Mouse (Mus musculus) intestine, embryonic 14.5 days (tissue): ENCODE results near the gene Leo1. TPM values are rescaled to one million over a fixed set of nuclear protein-coding genes. Genes with fewer than 3 reads are reported as not detected.
A peak's percentile ranks its signal among the peaks of the same experiment; 100 is the strongest.

Experiments used
- ATAC-seq: fragments of 200-750 bp; cut with Nextera tagmentation; replicated peaks from 2 replicates; pipeline ENCODE4 v1.8.0; 2017; ENCODE audit warnings: low read depth, moderate number of reproducible peaks, moderate TSS enrichment, moderate library complexity; ENCODE audit not compliant: low FRiP score, low TSS enrichment
- DNase-seq: peaks from one replicate; pipeline ENCODE4 v3.0.0-alpha.2; 2018; ENCODE audit warnings: low spot score
- H3K27ac ChIP-seq: fragments of 300-500 bp; sonication (generic); 2 replicates; pipeline ENCODE4 v1.5.1; 2014; ENCODE audit warnings: low read depth, mild to moderate bottlenecking, control low read depth
- H3K27me3 ChIP-seq: fragments of 300-500 bp; sonication (generic); replicated peaks from 2 replicates; pipeline ENCODE4 v1.6.1; 2014; ENCODE audit warnings: low read length, control low read depth; ENCODE audit not compliant: control insufficient read depth, insufficient read depth
- H3K36me3 ChIP-seq: fragments of 300-500 bp; sonication (generic); 2 replicates; pipeline ENCODE4 v1.6.1; 2014; ENCODE audit warnings: low read length, control low read depth; ENCODE audit not compliant: control insufficient read depth, insufficient read depth
- H3K4me1 ChIP-seq: fragments of 300-500 bp; sonication (generic); replicated peaks from 2 replicates; pipeline ENCODE4 v1.6.1; 2014; ENCODE audit warnings: low read length, control low read depth, mixed read lengths; ENCODE audit not compliant: control insufficient read depth, insufficient read depth
- H3K4me2 ChIP-seq: fragments of 300-500 bp; sonication (generic); 2 replicates; pipeline ENCODE4 v1.6.1; 2014; ENCODE audit warnings: low read length
- H3K4me3 ChIP-seq: fragments of 300-500 bp; sonication (generic); 2 replicates; pipeline ENCODE4 v1.5.1; 2014; ENCODE audit warnings: low read depth, low read length, control low read depth, mixed read lengths
- H3K9ac ChIP-seq: fragments of 300-500 bp; sonication (generic); 2 replicates; pipeline ENCODE4 v1.6.1; 2014; ENCODE audit warnings: mild to moderate bottlenecking, low read length
- H3K9me3 ChIP-seq: fragments of 300-500 bp; sonication (generic); 2 replicates; pipeline ENCODE4 v1.6.1; 2016; ENCODE audit warnings: low read length, control low read depth; ENCODE audit not compliant: control insufficient read depth
- WGBS: fragments of 180-500 bp; shearing (Covaris S2); extraction: QIAGEN DNeasy Blood & Tissue Kit; methylation state at CpG from one replicate; pipeline ENCODE4 v1.1.7; 2014; 5-methylcytosine and 5-hydroxymethylcytosine counted together
- polyA plus RNA-seq: library from polyadenylated mRNA; unstranded; fragments of >200 nt; fragmentation: Nextera tagmentation; extraction: Ambion mirVana; gene quantifications from 2 replicates; pipeline ENCODE4 v1.2.1, GENCODE M21; 2014

Gene Leo1
- polyA plus RNA-seq, 1 experiment from 2014 or later = 35.3 TPM

GRCm38 (mm10) chr9:75407803-75408202, 33.5 kb upstream of the Leo1 start:
- H3K4me2 ChIP-seq = peak overlapping the region; percentile 68
- no peak for ATAC-seq
- H3K9me3 ChIP-seq = no peaks in the 10 kb centered on the region
- no peaks in the 10 kb centered on the region for H3K27me3 ChIP-seq
- peak overlapping the region; percentile 90; the same call in 1 of the 2 replicates for H3K9ac ChIP-seq
- H3K27ac ChIP-seq = no peak overlapping the region
- peak overlapping the region; percentile 90 for H3K4me3 ChIP-seq
- H3K4me1 ChIP-seq = peaks cover 22% of the 10 kb centered on the region; the same call in 1 of the 2 replicates
- WGBS = 14% methylated on average over 10 of the region's 10 CpGs
- DNase-seq = peak; percentile 62
- no peaks in the 10 kb centered on the region for H3K36me3 ChIP-seq

GRCm38 (mm10) chr9:75408204-75408826, 33.0 kb upstream of the Leo1 start:
- Histone ChIP-seq H3K4me2 (peak overlapping the region; percentile 68), H3K4me1 (peaks cover 19% of the 10 kb centered on the region; the same call in 1 of the 2 replicates), H3K27me3 (no peaks in the 10 kb centered on the region), H3K9me3 (no peaks in the 10 kb centered on the region), H3K36me3 (no peaks in the 10 kb centered on the region), H3K4me3 (peak overlapping the region; percentile 90), H3K9ac (peak overlapping the region; percentile 90), H3K27ac (peak overlapping the region; percentile 99; the same call in 1 of the 2 replicates)
- DNase-seq = no peak
- no peak for ATAC-seq
- 4% methylated on average over 11 of the region's 11 CpGs for WGBS

GRCm38 (mm10) chr9:75409031-75409851, 32.1 kb upstream of the Leo1 start:
- peak; percentile 89 for ATAC-seq

GRCm38 (mm10) chr9:75409852-75410378, 31.4 kb upstream of the Leo1 start, which contains the start of gene Mapk6:
Mapk6 (minus strand) TSS chr9:75410005.
- peak; percentile 98 for DNase-seq
- H3K27ac ChIP-seq = peak within 1 kb of the TSS; percentile 99
- WGBS = under 1% methylated on average over 58 of the region's 58 CpGs
- no peaks in the 10 kb centered on the region for H3K36me3 ChIP-seq
- H3K27me3 ChIP-seq = no peaks in the 10 kb centered on the region
- H3K9ac ChIP-seq = peak within 1 kb of the TSS; percentile 90
- peak within 1 kb of the TSS; percentile 90 for H3K4me3 ChIP-seq
- ATAC-seq = peak; percentile 92
- H3K9me3 ChIP-seq = no peaks in the 10 kb centered on the region
- H3K4me1 ChIP-seq = peaks cover 28% of the 10 kb centered on the region; the same call in 1 of the 2 replicates
- H3K4me2 ChIP-seq = peak within 1 kb of the TSS; percentile 68

More at GRCm38 (mm10) chr9:75409031-75409851, 32.1 kb upstream of the Leo1 start:
- Histone ChIP-seq H3K9ac (peak overlapping the region; percentile 90), H3K27ac (peak overlapping the region; percentile 99), H3K4me2 (peak overlapping the region; percentile 68), H3K4me1 (peaks cover 24% of the 10 kb centered on the region; the same call in 1 of the 2 replicates), H3K36me3 (no peaks in the 10 kb centered on the region), H3K27me3 (no peaks in the 10 kb centered on the region), H3K4me3 (peak overlapping the region; percentile 90), H3K9me3 (no peaks in the 10 kb centered on the region)
- WGBS = under 1% methylated on average over 61 of the region's 90 CpGs
- peak; percentile 88 for DNase-seq

- no peak overlapping the region for H3K9ac ChIP-seq
- no peaks in the 10 kb centered on the region for H3K9me3 ChIP-seq
- 0 out of 2 replicates have a peak overlapping the region, but pooled peaks have one; percentile 99 for H3K27ac ChIP-seq
- peaks cover 28% of the 10 kb centered on the region; the same call in 1 of the 2 replicates for H3K4me1 ChIP-seq
- DNase-seq (no peak), ATAC-seq (no peak)
- H3K27me3 ChIP-seq = no peaks in the 10 kb centered on the region
- no peak overlapping the region for H3K4me3 ChIP-seq
- no peaks in the 10 kb centered on the region for H3K36me3 ChIP-seq
- WGBS = 71% methylated on average over 6 of the region's 6 CpGs
- peak overlapping the region; percentile 68; the same call in 1 of the 2 replicates for H3K4me2 ChIP-seq
Measured at GRCm38 (mm10) chr9:75410868-75411487, 30.3 kb upstream of the Leo1 start.

GRCm38 (mm10) chr9:75411584-75411983, 29.7 kb upstream of the Leo1 start:
- DNase-seq = no peak
- Histone ChIP-seq H3K27ac (no peak overlapping the region), H3K4me3 (no peak overlapping the region), H3K27me3 (no peaks in the 10 kb centered on the region), H3K4me1 (peaks cover 24% of the 10 kb centered on the region; the same call in 1 of the 2 replicates), H3K4me2 (no peak overlapping the region), H3K36me3 (no peaks in the 10 kb centered on the region), H3K9me3 (no peaks in the 10 kb centered on the region), H3K9ac (no peak overlapping the region)
- WGBS = 82% methylated on average over 9 of the region's 9 CpGs
- no peak for ATAC-seq

GRCm38 (mm10) chr9:75413206-75413605, 28.1 kb upstream of the Leo1 start:
- H3K9me3 ChIP-seq = no peaks in the 10 kb centered on the region
- 67% methylated on average over 5 of the region's 5 CpGs for WGBS
- no peaks in the 10 kb centered on the region for H3K27me3 ChIP-seq
- H3K4me3 ChIP-seq = no peak overlapping the region
- H3K27ac ChIP-seq = no peak overlapping the region
- H3K36me3 ChIP-seq = no peaks in the 10 kb centered on the region
- ATAC-seq = no peak
- peaks cover 17% of the 10 kb centered on the region; the same call in 1 of the 2 replicates for H3K4me1 ChIP-seq
- no peak for DNase-seq
- H3K4me2 ChIP-seq = no peak overlapping the region
- H3K9ac ChIP-seq = no peak overlapping the region

GRCm38 (mm10) chr9:75414204-75414603, 27.1 kb upstream of the Leo1 start:
- H3K9me3 ChIP-seq = no peaks in the 10 kb centered on the region
- DNase-seq (no peak), ATAC-seq (no peak)
- H3K4me2 ChIP-seq = no peak overlapping the region; the same call in 1 of the 2 replicates
- H3K9ac ChIP-seq = no peak overlapping the region
- H3K36me3 ChIP-seq = no peaks in the 10 kb centered on the region
- H3K27ac ChIP-seq = no peak overlapping the region
- no peak overlapping the region for H3K4me3 ChIP-seq
- H3K4me1 ChIP-seq = peaks cover 14% of the 10 kb centered on the region; the same call in 1 of the 2 replicates
- no peaks in the 10 kb centered on the region for H3K27me3 ChIP-seq
- 26% methylated on average over 5 of the region's 5 CpGs for WGBS
